Mouse (Mus musculus) lung, embryonic 16.5 days (tissue): ENCODE measurements at regions not wholly inside any gene's neighbourhood (a gene's known extent, or its start where the extent isn't known, plus 50 kb on each side); places are given as distances from the start of the nearest gene placed in this dataset.
"Not testable (repeated sequence)": the region's sequence is repeated elsewhere in the genome, so short reads cannot be mapped to it uniquely, and the experiment has no call there.

Source experiments
- ATAC-seq: fragments of 200-750 bp; cut with Nextera tagmentation; 2 replicates; pipeline ENCODE4 v1.8.0; 2017; ENCODE audit warnings: low read depth, mild to moderate bottlenecking, moderate library complexity
- H3K27ac ChIP-seq: fragments of 300-500 bp; sonication (generic); 2 replicates; pipeline ENCODE4 v1.5.1; 2014; ENCODE audit warnings: mild to moderate bottlenecking, control low read depth, low read length
- H3K27me3 ChIP-seq: fragments of 300-500 bp; sonication (generic); 2 replicates; pipeline ENCODE4 v1.6.1; 2014; ENCODE audit warnings: low read depth, low read length, mixed read lengths; ENCODE audit not compliant: control insufficient read depth, insufficient read depth
- H3K36me3 ChIP-seq: fragments of 300-500 bp; sonication (generic); 2 replicates; pipeline ENCODE4 v1.6.1; 2014; ENCODE audit warnings: low read length; ENCODE audit not compliant: control insufficient read depth, insufficient read depth
- H3K4me1 ChIP-seq: fragments of 300-500 bp; sonication (generic); replicated peaks from 2 replicates; pipeline ENCODE4 v1.6.1; 2014; ENCODE audit warnings: low read length, mixed read lengths; ENCODE audit not compliant: control insufficient read depth, insufficient read depth
- H3K4me2 ChIP-seq: fragments of 300-500 bp; sonication (generic); 2 replicates; pipeline ENCODE4 v1.6.1; 2014; ENCODE audit warnings: low read depth, low read length, control low read depth
- H3K4me3 ChIP-seq: fragments of 300-500 bp; sonication (generic); 2 replicates; pipeline ENCODE4 v1.5.1; 2014; ENCODE audit warnings: mild to moderate bottlenecking, low read length, control low read depth
- H3K9ac ChIP-seq: fragments of 300-500 bp; sonication (generic); 2 replicates; pipeline ENCODE4 v1.6.1; 2014; ENCODE audit warnings: low read length, control low read depth
- H3K9me3 ChIP-seq: fragments of 300-500 bp; sonication (generic); 2 replicates; pipeline ENCODE4 v1.6.1; 2016; ENCODE audit warnings: low read length; ENCODE audit not compliant: control insufficient read depth
- WGBS: fragments of 180-500 bp; shearing (Covaris S2); extraction: QIAGEN DNeasy Blood & Tissue Kit; methylation state at CpG from one replicate; pipeline ENCODE4 v1.1.7; 2014; 5-methylcytosine and 5-hydroxymethylcytosine counted together

DNA sequence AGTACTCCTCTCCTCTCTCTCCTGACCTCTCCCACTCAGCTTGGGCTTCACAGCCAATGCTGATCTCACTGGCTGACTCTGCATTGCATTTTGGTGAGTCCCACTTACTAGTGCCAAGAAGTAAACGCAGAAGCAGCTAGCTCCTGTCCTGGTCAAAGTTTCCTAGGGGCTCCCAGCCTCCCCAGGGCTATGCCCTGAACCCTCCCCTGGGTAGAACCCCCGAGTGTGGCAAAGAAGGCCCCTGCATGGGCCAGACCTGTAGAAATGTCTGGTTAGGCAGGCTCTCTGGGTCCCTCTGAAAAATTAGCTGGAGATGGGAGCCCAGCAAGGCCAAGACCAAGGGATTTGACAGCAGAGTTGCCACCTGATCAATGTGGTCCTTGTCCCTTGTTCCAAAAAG, 454.3 kb downstream of the Gm10330 start:
- WGBS, result 22% methylated on average over 2 of the region's 2 CpGs
- not testable (repeated sequence) for H3K36me3 ChIP-seq

DNA sequence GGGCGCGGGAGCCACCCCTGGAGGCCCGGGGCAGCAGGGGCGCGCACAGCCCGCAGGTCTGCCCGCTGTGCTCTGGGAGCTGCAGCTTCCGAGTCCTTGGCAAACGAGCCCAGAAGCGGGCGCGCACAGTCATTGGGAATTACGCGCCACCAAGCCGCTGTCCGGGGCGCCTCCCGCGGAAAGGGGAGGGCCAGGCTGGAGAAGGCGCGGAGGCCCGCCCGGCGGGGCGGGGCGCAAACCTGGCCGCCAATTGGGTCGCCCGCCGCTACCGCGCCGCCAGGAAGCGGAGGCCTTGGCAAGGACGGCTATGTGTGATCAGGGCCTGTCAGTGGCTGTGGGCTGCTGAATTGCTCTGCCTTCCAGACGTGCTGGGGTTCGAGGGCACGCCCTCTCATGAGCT, 464.9 kb downstream of the Gm10330 start:
- H3K9ac ChIP-seq, result peak overlapping the region; percentile 43; the same call in 1 of the 2 replicates
- peak overlapping the region; percentile 41 for H3K4me3 ChIP-seq
- not testable (repeated sequence) for H3K4me1 ChIP-seq, H3K36me3 ChIP-seq, H3K27me3 ChIP-seq, H3K27ac ChIP-seq, H3K9me3 ChIP-seq
- 2% methylated on average over 26 of the region's 38 CpGs for WGBS
- ATAC-seq, result peak; percentile 86
- H3K4me2 ChIP-seq, result peak overlapping the region; percentile 35

More for the DNA sequence above, 454.3 kb downstream of the Gm10330 start:
- H3K4me1 ChIP-seq, H3K27me3 ChIP-seq, H3K4me3 ChIP-seq, H3K9ac ChIP-seq, H3K9me3 ChIP-seq, ATAC-seq, H3K4me2 ChIP-seq, H3K27ac ChIP-seq: not testable (repeated sequence)
